33 mouse cellular contexts compared by ENCODE assay signal in the genomic region with DNA sequence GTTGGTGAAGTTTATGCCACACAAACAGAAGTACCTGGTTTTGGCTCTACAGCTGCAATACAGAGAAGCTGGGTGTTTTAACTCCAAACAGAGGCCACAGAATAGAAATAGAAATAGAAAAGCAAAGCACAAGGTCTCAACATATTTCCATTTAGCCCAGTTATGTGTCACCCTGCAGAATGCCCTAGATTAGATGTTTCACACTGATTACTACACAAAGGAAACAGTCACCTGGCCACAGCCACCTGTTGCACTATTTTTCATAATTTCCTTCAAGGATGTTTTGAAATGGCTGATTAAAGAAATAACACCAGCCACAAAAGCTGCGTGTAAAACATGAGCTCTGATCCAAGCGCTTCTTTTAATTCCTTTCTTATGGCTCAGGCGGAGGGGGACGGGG.
"Had no signal": no experiment of that assay in that cellular context is flagged by ENCODE, and none has a peak within 500 bp of the region (broad histone marks: within the 10 kb centered on the region; RNA-seq: fewer than 3 reads in every experiment).

No protein-coding gene starts in this region.

- ATAC-seq: hindbrain, embryonic 16.5 days; hindbrain, postnatal 0 days; inflammation-experienced regulatory T-cells, adult 6 months; intestine, embryonic 15.5 days; intestine, embryonic 16.5 days; intestine, postnatal 0 days had no signal

- DNase-seq: heart, postnatal 10 days; heart, postnatal 14 days; heart, postnatal 36 days; heart, postnatal 4 days; kidney, adult 11 months; kidney, adult 18-20 months; kidney, adult 2 months; kidney, adult 8-10 months; kidney, adult 9 months; kidney, postnatal 10 days; kidney, postnatal 14 days; kidney, postnatal 25 days; kidney, postnatal 36 days; kidney, postnatal 4 days; layer of hippocampus, adult 9-11 months; layer of hippocampus, postnatal 36 days had no signal

- H3K4me3 ChIP-seq: heart, embryonic 10.5 days; heart, embryonic 12.5 days; heart, embryonic 13.5 days; heart, embryonic 15.5 days; hindbrain, embryonic 10.5 days; hindbrain, embryonic 12.5 days; hindbrain, embryonic 13.5 days; hindbrain, embryonic 15.5 days; intestine, embryonic 15.5 days; kidney, embryonic 15.5 days; layer of hippocampus, adult 2 months; left cerebral cortex, adult 2 months had no signal

- H3K4me1 ChIP-seq: intestine, embryonic 15.5 days had no signal
